Mouse (Mus musculus): Measurements from ENCODE around the gene Theg. TPM values are rescaled to one million over a fixed set of nuclear protein-coding genes. Genes with fewer than 3 reads are reported as not detected.

The Theg gene
- polyA plus RNA-seq, 1 experiment, result not detected

DNA sequence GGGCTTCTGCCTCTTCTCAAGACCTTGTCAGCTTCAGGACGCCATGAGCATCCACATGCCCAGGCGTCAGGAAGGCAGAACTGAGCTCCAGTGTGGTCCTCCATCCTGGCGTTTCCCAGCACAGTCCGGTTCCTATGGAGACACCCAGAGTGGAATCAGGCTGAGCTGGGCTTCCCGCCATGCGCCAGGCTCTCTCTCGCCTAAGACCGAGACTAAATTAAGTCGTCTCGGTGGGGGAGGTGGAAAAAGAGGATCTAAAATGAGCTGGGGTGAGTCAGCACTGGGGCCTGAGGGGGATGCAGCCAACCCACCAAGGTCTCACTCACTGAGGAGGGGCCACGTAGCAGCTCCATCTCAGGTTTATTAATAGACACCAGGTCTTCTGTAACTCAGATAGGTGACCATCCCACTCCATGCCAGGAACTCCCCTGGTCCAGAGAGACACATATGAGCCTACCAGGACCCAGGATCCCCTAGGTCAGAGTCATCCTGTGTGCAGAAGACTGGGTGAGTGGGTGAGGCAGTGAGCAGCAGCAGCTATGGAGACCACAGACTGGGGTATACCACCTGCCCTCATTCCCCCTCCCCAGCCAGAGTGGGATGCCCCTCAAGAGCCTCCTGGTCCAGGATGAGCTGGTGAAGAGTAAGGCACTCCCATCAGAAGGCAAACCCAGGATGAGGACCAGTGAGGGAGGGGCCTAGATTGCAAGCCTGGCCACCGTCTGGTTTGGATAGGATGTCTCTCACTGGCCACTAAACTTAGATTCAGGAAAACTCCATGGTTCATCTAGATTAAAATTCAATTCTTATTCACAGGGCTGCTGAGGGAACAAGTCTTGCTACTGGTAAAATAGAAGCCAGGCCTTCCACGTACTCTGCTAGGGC, 10.2 kb upstream of the Theg start:
- TF ChIP-seq GATA1 (IDR thresholded peaks at IDR 0.05; ENCODE audit: low read length) (no peak), TAL1 (IDR thresholded peaks at IDR 0.05; ENCODE audit: low read length) (no peak)
- no peaks in the 10 kb centered on the region for H3K9me3 ChIP-seq (ENCODE audit: control insufficient read depth, low read length)
- H3K4me1 ChIP-seq (ENCODE audit: control insufficient read depth), result no peaks in the 10 kb centered on the region
- H3K36me3 ChIP-seq (ENCODE audit: control insufficient read depth), result no peaks in the 10 kb centered on the region
- peaks cover 4% of the 10 kb centered on the region for H3K27me3 ChIP-seq (ENCODE audit: control insufficient read depth)
- H3K4me3 ChIP-seq (replicated peaks), result no peak overlapping the region

DNA sequence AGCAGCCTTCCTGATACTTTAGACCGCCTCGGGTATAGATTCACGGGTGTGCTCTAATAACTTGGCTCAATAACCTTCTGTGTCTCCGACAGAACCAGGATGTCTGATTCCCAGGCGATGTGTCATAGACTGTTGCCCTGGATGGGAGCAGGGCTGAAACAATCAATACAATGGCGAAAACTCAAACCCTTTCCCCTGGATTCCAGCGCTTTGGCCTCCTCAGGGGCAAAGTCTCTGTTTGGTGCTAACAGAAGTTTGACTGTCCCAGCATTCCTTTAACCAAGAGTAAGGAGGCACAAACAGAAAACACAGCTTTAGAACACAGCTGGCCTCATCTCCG, 8.4 kb upstream of the Theg start:
- Histone ChIP-seq H3K36me3 (ENCODE audit: control insufficient read depth) (no peaks in the 10 kb centered on the region), H3K9me3 (ENCODE audit: control insufficient read depth, low read length) (no peaks in the 10 kb centered on the region), H3K4me3 (replicated peaks) (no peak overlapping the region), H3K27me3 (ENCODE audit: control insufficient read depth) (peaks cover 4% of the 10 kb centered on the region), H3K4me1 (ENCODE audit: control insufficient read depth) (no peaks in the 10 kb centered on the region)
- no peak for TF ChIP-seq GATA1 (IDR thresholded peaks at IDR 0.05; ENCODE audit: low read length)
- TF ChIP-seq TAL1 (IDR thresholded peaks at IDR 0.05; ENCODE audit: low read length), result no peak

DNA sequence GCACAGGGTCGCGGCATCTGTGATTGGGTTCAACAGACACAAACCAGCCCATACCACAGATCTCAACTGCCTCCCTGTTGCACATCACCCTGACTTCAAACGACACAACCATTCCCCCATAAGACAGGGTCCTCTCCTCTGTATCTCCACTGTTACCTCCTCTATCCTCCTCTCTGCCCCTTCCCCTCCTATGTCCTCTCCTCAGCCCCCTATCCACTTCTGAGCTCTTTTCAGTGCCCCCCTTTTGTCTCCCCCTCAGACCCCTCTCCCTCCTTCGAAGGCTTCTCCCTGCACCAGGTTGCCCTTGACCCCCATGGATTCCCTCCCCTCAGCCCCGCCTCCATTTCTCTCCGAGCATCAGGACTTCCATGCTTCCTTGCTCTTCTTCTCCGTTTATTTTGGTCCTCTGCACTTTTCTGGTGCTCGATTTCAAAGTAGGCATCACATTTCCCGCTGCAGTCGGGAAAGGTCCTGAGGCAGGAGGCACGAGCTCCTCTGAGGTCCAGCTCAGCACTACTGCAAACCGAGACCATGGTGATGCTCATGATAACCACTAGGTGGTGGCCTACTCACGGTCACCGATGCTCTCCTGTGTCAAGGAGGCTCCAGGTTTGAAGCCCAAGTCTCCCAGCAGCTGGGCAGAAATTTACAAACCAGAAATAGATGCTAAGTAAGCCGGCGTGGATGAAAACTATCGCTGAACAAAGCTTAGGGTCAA, 7.9 kb upstream of the Theg start:
- peaks cover 4% of the 10 kb centered on the region for H3K27me3 ChIP-seq (ENCODE audit: control insufficient read depth)
- TF ChIP-seq TAL1 (IDR thresholded peaks at IDR 0.05; ENCODE audit: low read length) (no peak), GATA1 (IDR thresholded peaks at IDR 0.05; ENCODE audit: low read length) (no peak)
- no peaks in the 10 kb centered on the region for H3K9me3 ChIP-seq (ENCODE audit: control insufficient read depth, low read length)
- no peak overlapping the region for H3K4me3 ChIP-seq (replicated peaks)
- H3K4me1 ChIP-seq (ENCODE audit: control insufficient read depth), result no peaks in the 10 kb centered on the region
- no peaks in the 10 kb centered on the region for H3K36me3 ChIP-seq (ENCODE audit: control insufficient read depth)

DNA sequence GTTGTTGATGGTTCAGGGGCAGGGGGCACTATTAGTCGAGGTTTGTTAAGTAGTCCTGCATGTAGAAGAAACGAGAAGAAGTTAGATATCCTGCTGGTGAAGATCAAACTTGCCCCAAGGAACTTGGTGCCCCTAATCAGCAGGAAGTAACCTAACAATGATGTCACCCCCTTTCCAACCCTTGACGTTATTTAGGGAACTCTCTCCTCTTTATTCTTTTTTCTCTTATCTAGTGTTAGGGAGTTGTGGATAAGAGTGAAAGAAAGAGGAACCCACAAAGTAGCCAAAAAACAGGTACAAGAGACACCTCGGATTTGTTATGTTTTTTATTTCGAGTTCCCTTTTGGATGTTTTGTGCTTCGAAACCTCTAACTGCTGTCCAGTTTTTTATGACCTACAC, 7.0 kb upstream of the Theg start:
- H3K27me3 ChIP-seq (ENCODE audit: control insufficient read depth), result peaks cover 4% of the 10 kb centered on the region
- H3K36me3 ChIP-seq (ENCODE audit: control insufficient read depth), result no peaks in the 10 kb centered on the region
- TF ChIP-seq TAL1 (IDR thresholded peaks at IDR 0.05; ENCODE audit: low read length) (no peak), GATA1 (IDR thresholded peaks at IDR 0.05; ENCODE audit: low read length) (no peak)
- no peak overlapping the region for H3K4me3 ChIP-seq (replicated peaks)
- H3K4me1 ChIP-seq (ENCODE audit: control insufficient read depth), result no peaks in the 10 kb centered on the region
- H3K9me3 ChIP-seq (ENCODE audit: control insufficient read depth, low read length), result no peaks in the 10 kb centered on the region

DNA sequence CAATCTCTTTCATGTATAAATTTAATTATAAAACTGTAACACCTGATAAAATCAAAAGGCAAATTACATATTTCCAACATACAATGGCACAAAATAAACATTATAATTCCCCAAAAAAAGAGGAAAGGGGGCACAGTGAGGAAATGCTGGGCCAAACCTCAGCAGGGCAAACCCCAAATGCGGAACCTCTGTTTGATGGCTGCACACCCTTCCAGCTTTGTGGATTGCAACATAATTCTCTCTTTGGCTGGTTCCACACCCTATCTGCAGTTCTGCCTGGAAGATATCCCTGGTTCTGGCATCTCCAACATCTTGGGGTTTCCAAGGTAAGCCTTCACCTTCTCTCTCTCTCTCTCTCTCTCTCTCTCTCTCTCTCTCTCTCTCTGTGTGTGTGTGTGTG, 3.6 kb upstream of the Theg start:
- no peaks in the 10 kb centered on the region for H3K4me1 ChIP-seq (ENCODE audit: control insufficient read depth)
- no peak overlapping the region for H3K4me3 ChIP-seq (replicated peaks)
- H3K27me3 ChIP-seq (ENCODE audit: control insufficient read depth), result peaks cover 4% of the 10 kb centered on the region
- no peaks in the 10 kb centered on the region for H3K9me3 ChIP-seq (ENCODE audit: control insufficient read depth, low read length)
- no peaks in the 10 kb centered on the region for H3K36me3 ChIP-seq (ENCODE audit: control insufficient read depth)
- TF ChIP-seq TAL1 (IDR thresholded peaks at IDR 0.05; ENCODE audit: low read length) (no peak), GATA1 (IDR thresholded peaks at IDR 0.05; ENCODE audit: low read length) (no peak)

DNA sequence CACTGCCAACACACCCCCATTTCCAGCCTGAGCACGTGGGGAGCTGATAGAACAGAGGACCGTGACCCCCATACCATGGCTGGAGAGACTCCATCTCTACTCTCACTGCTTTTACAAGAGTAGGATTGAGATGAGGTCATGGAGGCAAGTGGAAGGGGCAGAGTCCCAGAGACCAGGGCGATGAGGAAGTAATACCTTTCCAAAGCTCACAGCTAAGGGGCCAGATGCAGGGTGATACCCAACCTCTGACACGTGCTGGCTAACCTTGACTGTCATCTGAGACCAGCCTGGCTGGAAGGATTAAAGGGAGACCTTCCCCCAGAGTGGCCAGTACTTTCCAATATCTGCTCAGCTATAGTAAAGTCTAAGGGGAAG, 608 bp upstream of the Theg start:
- TF ChIP-seq TAL1 (IDR thresholded peaks at IDR 0.05; ENCODE audit: low read length) (no peak), GATA1 (IDR thresholded peaks at IDR 0.05; ENCODE audit: low read length) (no peak)
- no peaks in the 10 kb centered on the region for H3K36me3 ChIP-seq (ENCODE audit: control insufficient read depth)
- H3K9me3 ChIP-seq (ENCODE audit: control insufficient read depth, low read length), result no peaks in the 10 kb centered on the region
- H3K27me3 ChIP-seq (ENCODE audit: control insufficient read depth), result no peaks in the 10 kb centered on the region
- H3K4me3 ChIP-seq (replicated peaks), result no peak overlapping the region
- no peaks in the 10 kb centered on the region for H3K4me1 ChIP-seq (ENCODE audit: control insufficient read depth)

DNA sequence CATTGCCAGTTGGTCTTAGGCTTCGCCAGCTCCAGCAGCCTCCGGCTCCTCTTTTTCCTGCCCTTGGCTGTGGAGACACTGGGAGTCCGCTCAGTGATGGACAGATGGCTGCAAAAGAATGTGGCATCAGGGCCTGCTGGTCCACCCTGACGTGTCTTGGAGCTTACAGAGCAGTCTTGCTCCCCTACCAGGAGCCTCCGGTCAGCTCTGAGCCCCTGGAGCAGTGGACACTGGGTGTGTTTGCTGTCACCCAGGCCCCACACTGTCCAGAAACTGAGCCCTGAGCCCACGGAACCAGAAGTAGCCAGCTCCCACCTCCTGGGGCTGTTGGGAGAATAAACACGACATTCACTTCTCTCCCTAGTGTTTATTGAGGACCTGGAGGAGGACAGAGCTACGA, 888 bp downstream of the Theg start:
- Histone ChIP-seq H3K4me1 (ENCODE audit: control insufficient read depth) (no peaks in the 10 kb centered on the region), H3K4me3 (replicated peaks) (no peak overlapping the region), H3K9me3 (ENCODE audit: control insufficient read depth, low read length) (no peaks in the 10 kb centered on the region), H3K36me3 (ENCODE audit: control insufficient read depth) (no peaks in the 10 kb centered on the region), H3K27me3 (ENCODE audit: control insufficient read depth) (no peaks in the 10 kb centered on the region)
- no peak for TF ChIP-seq TAL1 (IDR thresholded peaks at IDR 0.05; ENCODE audit: low read length)
- no peak for TF ChIP-seq GATA1 (IDR thresholded peaks at IDR 0.05; ENCODE audit: low read length)

DNA sequence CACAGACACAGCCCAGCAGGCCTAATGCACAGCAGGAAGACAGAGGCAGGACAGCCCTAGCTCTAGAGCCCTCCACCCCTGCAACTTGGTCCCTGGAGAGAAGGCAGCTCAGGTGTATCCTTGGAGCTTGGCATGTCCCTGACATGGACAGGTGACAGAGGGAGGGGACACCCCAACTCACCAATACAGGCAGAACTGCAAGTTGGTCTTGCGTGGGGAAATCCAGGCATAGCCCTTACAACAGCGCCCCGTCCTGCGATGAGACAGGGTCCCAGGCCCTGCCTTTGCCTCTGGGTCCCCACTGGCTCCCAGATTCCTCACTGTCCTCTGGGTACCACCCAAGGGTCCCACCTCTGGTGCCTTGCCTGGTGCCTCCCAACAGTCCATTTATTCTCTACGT, 1.4 kb downstream of the Theg start:
- Histone ChIP-seq H3K9me3 (ENCODE audit: control insufficient read depth, low read length) (no peaks in the 10 kb centered on the region; the same call in 1 of the 2 replicates), H3K4me1 (ENCODE audit: control insufficient read depth) (no peaks in the 10 kb centered on the region), H3K36me3 (ENCODE audit: control insufficient read depth) (no peaks in the 10 kb centered on the region), H3K27me3 (ENCODE audit: control insufficient read depth) (no peaks in the 10 kb centered on the region), H3K4me3 (replicated peaks) (no peak overlapping the region)
- no peak for TF ChIP-seq GATA1 (IDR thresholded peaks at IDR 0.05; ENCODE audit: low read length)
- no peak for TF ChIP-seq TAL1 (IDR thresholded peaks at IDR 0.05; ENCODE audit: low read length)

DNA sequence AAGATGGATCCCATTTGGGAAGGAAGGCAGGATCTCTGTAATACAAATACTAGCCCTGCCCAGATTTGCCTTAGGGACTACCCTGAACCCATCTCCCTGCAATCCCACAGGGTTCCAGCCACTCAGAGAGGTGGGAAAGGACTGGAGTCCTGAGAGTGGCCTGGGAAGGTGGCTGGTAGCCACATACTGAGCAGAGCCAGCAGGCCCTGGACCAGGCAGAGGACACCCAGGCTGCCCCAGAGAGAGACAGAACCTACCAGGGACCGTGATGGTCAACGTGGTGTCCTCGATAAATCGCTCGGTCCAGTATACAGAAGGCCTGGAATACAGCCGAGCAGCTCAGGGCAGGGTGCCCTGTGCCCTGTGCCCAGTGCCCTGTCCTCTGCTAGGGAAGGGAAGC, 2.0 kb downstream of the Theg start:
- no peak for TF ChIP-seq TAL1 (IDR thresholded peaks at IDR 0.05; ENCODE audit: low read length)
- TF ChIP-seq GATA1 (IDR thresholded peaks at IDR 0.05; ENCODE audit: low read length), result no peak
- no peaks in the 10 kb centered on the region for H3K36me3 ChIP-seq (ENCODE audit: control insufficient read depth)
- H3K27me3 ChIP-seq (ENCODE audit: control insufficient read depth), result no peaks in the 10 kb centered on the region
- no peaks in the 10 kb centered on the region for H3K4me1 ChIP-seq (ENCODE audit: control insufficient read depth)
- H3K4me3 ChIP-seq (replicated peaks), result no peak overlapping the region
- H3K9me3 ChIP-seq (ENCODE audit: control insufficient read depth, low read length), result no peaks in the 10 kb centered on the region; the same call in 1 of the 2 replicates

Data from erythroblast, embryonic 14.5 days (primary cell).